11 mouse cellular contexts compared by ENCODE assay signal in genomic region chr9:78428185-78428584, GRCm38 (mm10). TPM values are rescaled to one million over a fixed set of nuclear protein-coding genes. Genes with fewer than 3 reads are reported as not detected.
A peak's percentile ranks its signal among the peaks of the same experiment; 100 is the strongest.
DNase-seq lines count a peak whose midpoint lies in the region; ATAC-seq and TF ChIP-seq lines count a peak whose summit lies in the region.
"Had no signal": no experiment of that assay in that cellular context is flagged by ENCODE, and none has a peak within 500 bp of the region (broad histone marks: within the 10 kb centered on the region; RNA-seq: fewer than 3 reads in every experiment).

No protein-coding gene starts in this region.

- no peaks in the 10 kb centered on the region for H3K4me1 ChIP-seq in kidney, postnatal 0 days (replicated peaks; ENCODE audit: insufficient read depth, low read length)
- no peaks in the 10 kb centered on the region for H3K4me1 ChIP-seq in kidney, adult 2 months (ENCODE audit: control insufficient read depth, insufficient read depth, low read length)
- H3K4me1 ChIP-seq: limb, embryonic 13.5 days had no signal

- H3K27ac ChIP-seq in kidney, postnatal 0 days = no peak overlapping the region
- no peak overlapping the region for H3K27ac ChIP-seq in kidney, adult 2 months (ENCODE audit: insufficient read depth, low read depth, low read length)
- H3K27ac ChIP-seq: hindbrain, embryonic 13.5 days; layer of hippocampus, adult 2 months; limb, embryonic 13.5 days had no signal

- WGBS in kidney, postnatal 0 days = 49% methylated on average over 6 of the region's 6 CpGs
- WGBS in kidney, adult 2 months = 70% methylated on average over 6 of the region's 6 CpGs

- no peak overlapping the region for H3K4me2 ChIP-seq in kidney, postnatal 0 days (ENCODE audit: low read length)

- no peak for DNase-seq in kidney, postnatal 0 days (ENCODE audit: low spot score)
- no peak for DNase-seq in kidney, adult 2 months
- peak; percentile 85 for DNase-seq in MEL-GATA-1-ER (ENCODE audit: extremely low read depth, low read depth)
- DNase-seq in urinary bladder, postnatal 4 days (ENCODE audit: low spot score in 2 of 2) = no peak
- DNase-seq: gastrocnemius, postnatal 14 days had no signal

- H3K9ac ChIP-seq in kidney, postnatal 0 days (ENCODE audit: low read depth, low read length) = no peak overlapping the region

- H3K9me3 ChIP-seq in kidney, postnatal 0 days (replicated peaks; ENCODE audit: low read length) = no peaks in the 10 kb centered on the region
- H3K9me3 ChIP-seq: hindbrain, embryonic 13.5 days; limb, embryonic 13.5 days had no signal

- 0 out of 2 replicates have a peak, but pooled peaks have one; percentile 17 for ATAC-seq in kidney, postnatal 0 days (replicated peaks; ENCODE audit: low FRiP score, low read depth)
- ATAC-seq in hematopoietic stem cell, adult 5-6 weeks (replicated peaks in 1 of 2; ENCODE audit: insufficient read depth in 1 of 2, low FRiP score in 2 of 2, low TSS enrichment in 1 of 2, low read depth in 1 of 2, poor library complexity in 2 of 2, severe bottlenecking in 2 of 2) = peak; percentile 79
- ATAC-seq in megakaryocyte progenitor cell, adult 5-6 weeks (replicated peaks; ENCODE audit: poor library complexity) = peak; percentile 87
- no peak for ATAC-seq in inflammation-experienced regulatory T-cells, adult 6 months

- TF ChIP-seq CTCF in kidney, postnatal 0 days (IDR thresholded peaks at IDR 0.05; ENCODE audit: low read depth) = no peak
- TF ChIP-seq CTCF in kidney, adult 2 months (conservative IDR thresholded peaks at IDR 0.05; ENCODE audit: insufficient read depth, insufficient read length, low read depth, low read length) = no peak

- no peak overlapping the region for H3K4me3 ChIP-seq in kidney, postnatal 0 days (replicated peaks; ENCODE audit: low read depth, low read length)
- no peak overlapping the region for H3K4me3 ChIP-seq in kidney, adult 2 months (ENCODE audit: insufficient read depth, low read depth, low read length)

- H3K36me3 ChIP-seq in kidney, postnatal 0 days (ENCODE audit: insufficient read depth, low read length) = no peaks in the 10 kb centered on the region
- no peaks in the 10 kb centered on the region for H3K36me3 ChIP-seq in kidney, adult 2 months (ENCODE audit: control insufficient read depth, insufficient read depth, low read length)
- H3K36me3 ChIP-seq: hindbrain, embryonic 13.5 days; limb, embryonic 13.5 days had no signal

- TF ChIP-seq POLR2A in kidney, adult 2 months (IDR thresholded peaks at IDR 0.05; ENCODE audit: low read depth, low read length) = no peak

- H3K27me3 ChIP-seq in kidney, postnatal 0 days (ENCODE audit: insufficient read depth, low read length) = no peaks in the 10 kb centered on the region
- H3K27me3 ChIP-seq in kidney, adult 2 months (replicated peaks; ENCODE audit: control insufficient read depth, insufficient read depth, low read length) = no peaks in the 10 kb centered on the region
- H3K27me3 ChIP-seq: limb, embryonic 13.5 days had no signal

RNA-seq across cellular contexts. Expression of gene Cgas, which starts 14.9 kb away (rescaled TPM):
- polyA plus RNA-seq in kidney, postnatal 0 days (2015; fragmentation: Nextera tagmentation; extraction: Ambion mirVana) = 1.4 and 1.8 TPM in 2 replicates
- 0.19 and 0.36 TPM in 2 replicates for polyA plus RNA-seq in kidney, adult 2 months (2012; rRNA removed)
- total RNA-seq in hematopoietic stem cell, adult 5-6 weeks (2017) = 18.0 and 20.8 TPM in 2 replicates
- 21.4 and 23.4 TPM in 2 replicates for total RNA-seq in megakaryocyte progenitor cell, adult 5-6 weeks (2015)
- total RNA-seq in megakaryocyte progenitor cell, adult 5-6 weeks (2017) = 13.7 and 20.4 TPM in 2 replicates
- 1 to 10 TPM; 2.4 to 4.1 (median 2.5) TPM for polyA plus RNA-seq in inflammation-experienced regulatory T-cells, adult 6 months (2017; shearing (Covaris generic))

RNA-seq across cellular contexts. Expression of gene Mto1, which starts 19.8 kb away (rescaled TPM):
- polyA plus RNA-seq in kidney, postnatal 0 days (2015; fragmentation: Nextera tagmentation; extraction: Ambion mirVana) = 20.8 and 24.4 TPM in 2 replicates
- polyA plus RNA-seq in kidney, adult 2 months (2012; rRNA removed) = 21.0 and 23.4 TPM in 2 replicates
- total RNA-seq in hematopoietic stem cell, adult 5-6 weeks (2017) = 25.9 and 47.7 TPM in 2 replicates
- 24.5 and 38.6 TPM in 2 replicates for total RNA-seq in megakaryocyte progenitor cell, adult 5-6 weeks (2015)
- total RNA-seq in megakaryocyte progenitor cell, adult 5-6 weeks (2017) = 27.1 and 44.0 TPM in 2 replicates
- 10 to 100 TPM; 12.8 to 19.9 (median 16.0) TPM for polyA plus RNA-seq in inflammation-experienced regulatory T-cells, adult 6 months (2017; shearing (Covaris generic))

RNA-seq across cellular contexts. Expression of gene Gm17324, which starts 20.4 kb away (rescaled TPM):
- polyA plus RNA-seq in kidney, postnatal 0 days (2015; fragmentation: Nextera tagmentation; extraction: Ambion mirVana) = 0.70 and 0.99 TPM in 2 replicates
- 0.08 TPM in 1 of 2 replicates, not detected in the other for polyA plus RNA-seq in kidney, adult 2 months (2012; rRNA removed)
- total RNA-seq in hematopoietic stem cell, adult 5-6 weeks (2017) = 1.5 TPM in 1 of 2 replicates, not detected in the other
- not detected in 2 replicates for total RNA-seq in megakaryocyte progenitor cell, adult 5-6 weeks (2015)
- total RNA-seq in megakaryocyte progenitor cell, adult 5-6 weeks (2017) = not detected in 2 replicates
- polyA plus RNA-seq in inflammation-experienced regulatory T-cells, adult 6 months (2017; shearing (Covaris generic)) = under 1 TPM in 1 of 3 experiments, not detected in 2; 0.40 TPM
- total RNA-seq: gastrocnemius, postnatal 14 days had no signal

RNA-seq across cellular contexts. Expression of gene Ddx43, which starts 32.6 kb away (rescaled TPM):
- polyA plus RNA-seq in kidney, postnatal 0 days (2015; fragmentation: Nextera tagmentation; extraction: Ambion mirVana) = 0.22 TPM in 2 replicates
- polyA plus RNA-seq in kidney, adult 2 months (2012; rRNA removed) = not detected in 2 replicates
- total RNA-seq in hematopoietic stem cell, adult 5-6 weeks (2017) = 0.94 and 1.4 TPM in 2 replicates
- not detected in 2 replicates for total RNA-seq in megakaryocyte progenitor cell, adult 5-6 weeks (2015)
- 0.07 and 0.29 TPM in 2 replicates for total RNA-seq in megakaryocyte progenitor cell, adult 5-6 weeks (2017)
- polyA plus RNA-seq in inflammation-experienced regulatory T-cells, adult 6 months (2017; shearing (Covaris generic)) = 1 to 10 TPM; 1.8 to 5.2 (median 3.1) TPM
- total RNA-seq: gastrocnemius, postnatal 14 days; layer of hippocampus, adult 2 months had no signal

RNA-seq across cellular contexts. Expression of gene Ooep, which starts 49.7 kb away (rescaled TPM):
- 2.9 and 3.0 TPM in 2 replicates for polyA plus RNA-seq in kidney, postnatal 0 days (2015; fragmentation: Nextera tagmentation; extraction: Ambion mirVana)
- 0.03 TPM in 1 of 2 replicates, not detected in the other for polyA plus RNA-seq in kidney, adult 2 months (2012; rRNA removed)
- total RNA-seq in hematopoietic stem cell, adult 5-6 weeks (2017) = not detected in 2 replicates
- not detected in 2 replicates for total RNA-seq in megakaryocyte progenitor cell, adult 5-6 weeks (2015)
- not detected in 2 replicates for total RNA-seq in megakaryocyte progenitor cell, adult 5-6 weeks (2017)
- polyA plus RNA-seq in inflammation-experienced regulatory T-cells, adult 6 months (2017; shearing (Covaris generic)) = not detected
